Mouse (Mus musculus) forelimb bud, embryonic 11.5 days (tissue): ENCODE measurements around the gene Dner.

Source experiments
- DNase-seq: peaks from one replicate; pipeline ENCODE4 v3.0.0-alpha.2; 2012; ENCODE audit warnings: low read depth, low spot score

Dner gene

DNA sequence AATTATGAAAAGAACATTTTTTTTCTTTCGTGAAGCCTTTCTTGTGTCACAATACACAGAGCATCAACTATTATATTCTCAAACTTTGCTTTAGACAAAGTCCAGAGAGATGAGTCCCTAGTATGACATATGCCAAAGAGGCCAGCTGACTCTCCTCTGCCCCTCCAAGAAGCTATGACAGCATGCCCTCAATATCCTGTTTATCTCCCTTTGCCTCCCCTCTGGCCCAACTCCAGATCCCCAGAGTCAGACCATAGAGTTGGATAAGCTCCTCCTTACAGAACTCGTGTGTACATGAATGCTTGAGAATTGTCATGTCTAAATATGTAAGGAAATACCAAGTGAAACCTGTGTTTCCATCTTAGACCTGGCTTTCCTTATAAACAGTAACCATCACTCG is 170.5 kb downstream of the Dner start:
- no peak for DNase-seq

DNA sequence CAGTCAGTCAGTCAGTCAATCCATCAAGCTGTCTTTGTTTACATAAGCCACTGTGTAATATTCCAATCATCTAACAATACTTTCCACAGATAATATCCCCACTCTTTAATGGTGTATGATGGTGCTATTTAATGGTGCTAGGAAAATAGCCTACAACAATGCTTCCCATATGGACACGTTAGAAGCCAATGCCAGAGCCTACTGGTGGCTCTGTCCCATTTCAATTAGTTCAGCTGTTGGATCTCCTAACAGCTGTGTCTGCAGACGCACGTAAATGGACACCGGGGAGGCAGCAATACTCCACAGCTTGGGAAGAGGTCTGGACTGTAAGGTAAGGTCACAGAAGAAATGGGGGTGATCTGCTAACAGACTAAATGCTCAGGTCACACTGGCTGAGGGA is 171.6 kb downstream of the Dner start:
- no peak for DNase-seq

DNA sequence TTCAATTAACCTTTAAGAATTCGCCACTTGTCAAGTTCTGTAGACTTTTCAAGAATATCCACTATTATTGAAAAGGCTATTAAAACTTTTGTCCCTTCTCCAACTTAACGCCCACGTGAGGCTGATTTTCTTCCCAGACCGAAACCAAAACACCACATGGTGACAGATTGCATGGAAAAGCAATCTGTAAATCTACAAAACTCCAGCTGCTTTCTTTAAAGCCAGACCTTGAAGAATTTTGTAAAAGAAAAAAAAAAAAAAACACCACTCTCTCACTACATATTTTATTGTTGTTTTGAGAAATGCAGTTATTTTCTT is 173.1 kb downstream of the Dner start:
- DNase-seq: no peak

DNA sequence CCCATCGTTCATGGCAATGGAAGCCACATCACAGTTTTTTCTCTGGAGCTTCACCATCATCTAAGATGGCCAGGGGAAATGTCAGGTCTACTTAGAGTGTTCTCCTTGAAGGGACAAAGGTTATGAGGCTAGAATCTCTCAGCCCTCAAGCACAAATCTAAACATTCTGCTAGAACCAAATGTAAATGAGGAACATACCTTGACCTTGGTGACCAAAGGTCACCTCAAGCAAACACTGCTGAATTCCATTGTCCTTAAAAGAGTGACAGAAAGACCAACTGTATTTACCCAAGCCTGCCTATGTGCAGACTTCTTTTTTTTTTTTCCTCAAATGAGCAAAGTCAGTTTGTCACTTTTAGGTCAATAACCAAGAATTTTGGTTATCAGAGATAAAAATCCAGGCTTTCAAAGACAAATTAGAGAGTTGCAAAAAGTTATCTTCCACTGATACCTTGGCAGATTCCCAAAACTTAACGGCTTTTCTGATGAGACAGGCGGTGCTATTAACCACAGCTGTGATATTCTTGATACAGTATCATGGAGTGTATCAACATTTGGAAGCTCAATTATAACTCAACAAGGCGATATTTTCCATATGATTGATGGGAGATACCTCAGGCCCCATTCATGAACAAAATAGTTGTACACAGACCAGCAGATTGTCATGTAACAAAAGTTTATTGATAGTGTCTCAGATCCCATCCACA is 173.6 kb downstream of the Dner start:
- no peak for DNase-seq

DNA sequence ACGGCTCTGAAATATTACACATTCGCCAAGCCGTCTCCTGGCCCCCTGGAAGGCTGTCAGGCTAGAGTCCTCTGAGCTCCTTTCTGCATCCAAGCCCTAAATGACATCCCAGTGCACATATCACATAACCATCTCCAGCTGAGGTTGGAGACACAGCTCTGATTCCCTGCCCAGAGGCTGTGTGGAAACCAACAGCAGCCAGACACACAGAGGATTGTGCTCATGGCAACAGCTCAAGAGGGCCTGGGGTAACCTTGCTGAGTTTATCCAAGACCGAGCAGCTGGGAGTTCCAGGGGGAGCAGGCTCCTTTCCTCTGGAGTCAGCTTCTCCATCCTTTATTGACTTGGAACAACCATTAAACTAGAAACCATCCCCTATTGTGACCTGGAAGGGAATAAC is 177.7 kb downstream of the Dner start:
- no peak for DNase-seq

DNA sequence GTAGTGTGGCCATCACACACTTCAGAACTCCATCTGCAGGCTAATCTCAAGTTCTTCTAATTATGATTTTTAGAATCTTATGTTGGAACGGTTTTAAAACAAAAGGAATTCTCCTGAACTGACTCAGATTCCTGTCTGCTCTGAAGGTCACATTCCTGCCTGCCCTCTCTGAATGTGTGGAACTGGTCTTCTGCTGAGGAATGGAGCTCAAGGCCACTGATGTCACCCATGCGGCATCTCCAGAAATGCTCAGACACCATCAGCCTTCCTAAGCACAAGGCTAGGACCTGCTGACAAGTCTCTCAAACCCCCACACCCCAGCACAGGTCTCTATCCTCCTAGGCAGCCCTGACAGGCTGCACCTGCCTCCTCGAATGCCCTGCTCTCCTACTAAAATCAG is 182.8 kb downstream of the Dner start:
- DNase-seq: no peak

DNA sequence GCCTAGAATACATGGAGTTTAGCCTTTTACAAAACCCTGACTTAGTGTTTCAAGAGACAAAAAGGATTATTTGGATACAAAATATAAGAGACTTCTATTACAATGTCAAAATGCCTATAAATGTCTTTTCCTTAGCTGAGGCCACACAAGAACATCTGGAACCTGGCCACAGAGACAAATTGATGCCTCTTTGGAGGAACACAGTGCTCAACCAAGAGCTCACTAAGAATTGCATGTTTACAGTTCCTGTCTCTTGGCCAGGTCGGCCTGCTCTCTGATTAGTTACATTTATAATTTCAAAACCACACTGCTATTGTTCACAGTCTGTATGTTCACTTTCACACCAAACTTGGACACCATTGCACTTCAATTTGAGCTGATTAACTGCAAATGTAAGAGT is 187.5 kb downstream of the Dner start:
- DNase-seq: no peak

DNA sequence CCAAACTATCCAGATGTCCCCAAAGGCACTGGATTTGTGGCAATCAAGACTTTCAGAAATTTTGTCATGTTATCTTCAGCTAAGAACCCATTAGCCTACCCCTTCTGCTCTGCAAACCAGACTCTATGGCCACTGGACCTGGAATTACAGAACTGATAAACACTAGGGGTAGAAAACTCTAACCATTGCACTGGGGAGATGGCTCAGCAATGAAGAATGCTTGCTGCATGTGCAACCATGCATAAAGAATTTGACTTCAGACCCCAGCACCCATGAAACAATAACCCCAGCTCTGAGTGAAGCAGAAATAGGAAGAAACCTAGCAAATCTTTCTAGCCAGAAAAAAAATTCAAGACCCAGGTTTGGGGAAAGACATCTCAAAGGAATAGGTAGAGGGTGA is 188.5 kb downstream of the Dner start:
- no peak for DNase-seq

DNA sequence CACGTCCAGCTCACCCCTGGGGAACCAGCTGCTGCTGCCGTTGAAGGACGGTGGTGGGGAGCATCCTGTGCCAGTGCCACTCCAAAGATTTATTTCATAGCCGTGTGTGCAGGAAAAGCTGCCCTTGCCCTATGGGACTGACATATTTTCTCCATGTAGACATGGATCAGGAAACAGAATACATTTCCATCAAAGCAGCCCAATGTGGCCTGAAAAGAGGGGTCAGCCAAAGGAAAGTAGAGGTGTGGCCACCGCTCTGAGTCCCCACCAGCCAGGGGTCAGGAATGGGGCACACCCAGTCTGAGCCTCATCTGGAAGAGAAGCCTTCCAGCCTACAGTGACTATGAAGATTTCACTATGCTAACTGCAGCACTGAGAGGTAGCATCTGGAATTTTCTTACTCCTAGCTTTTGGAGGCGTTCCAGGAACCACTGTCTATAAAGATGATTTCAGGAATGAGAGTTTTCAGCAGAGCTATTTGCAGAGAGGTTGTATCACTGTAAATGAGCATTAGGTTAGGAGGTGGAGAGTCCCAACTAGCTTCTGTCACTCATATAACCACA is 189.0 kb downstream of the Dner start:
- DNase-seq: no peak

DNA sequence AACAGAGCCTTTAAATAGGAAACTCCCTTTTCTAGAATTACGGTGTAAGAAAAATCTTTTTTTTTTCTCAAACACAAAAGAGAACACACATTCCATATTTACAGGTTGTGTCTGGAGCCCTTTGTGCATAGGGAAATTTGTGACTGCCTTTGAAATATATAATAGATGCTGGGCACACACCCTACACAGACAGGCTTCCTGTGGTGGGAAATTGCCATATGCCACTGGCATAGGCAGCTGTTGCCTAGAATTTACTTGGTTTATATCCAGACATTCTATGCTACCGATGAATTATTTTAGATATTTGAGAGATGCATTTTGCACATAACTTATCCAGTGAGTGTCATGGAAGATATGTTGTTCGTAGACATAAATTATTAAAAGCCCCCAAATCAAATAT is 195.3 kb downstream of the Dner start:
- no peak for DNase-seq

DNA sequence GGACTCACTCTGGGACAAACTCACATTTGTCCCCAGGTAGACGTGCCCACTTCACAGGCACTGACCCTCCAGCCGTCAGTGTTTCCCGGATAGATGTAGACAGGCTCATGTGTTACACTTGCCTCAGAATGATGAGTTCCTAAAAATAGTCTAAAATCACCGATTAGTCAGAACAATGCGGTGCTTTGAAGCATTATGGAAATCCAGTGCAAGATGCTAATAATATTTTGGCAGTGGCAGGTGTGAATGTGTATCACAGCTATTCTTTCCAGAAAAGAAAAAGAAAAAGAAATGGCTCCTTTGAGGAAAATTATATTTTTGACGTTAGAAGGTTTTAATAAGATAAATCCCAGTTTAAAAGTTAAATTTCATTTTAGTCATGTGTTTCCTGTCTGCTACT is 204.3 kb downstream of the Dner start:
- DNase-seq: no peak

DNA sequence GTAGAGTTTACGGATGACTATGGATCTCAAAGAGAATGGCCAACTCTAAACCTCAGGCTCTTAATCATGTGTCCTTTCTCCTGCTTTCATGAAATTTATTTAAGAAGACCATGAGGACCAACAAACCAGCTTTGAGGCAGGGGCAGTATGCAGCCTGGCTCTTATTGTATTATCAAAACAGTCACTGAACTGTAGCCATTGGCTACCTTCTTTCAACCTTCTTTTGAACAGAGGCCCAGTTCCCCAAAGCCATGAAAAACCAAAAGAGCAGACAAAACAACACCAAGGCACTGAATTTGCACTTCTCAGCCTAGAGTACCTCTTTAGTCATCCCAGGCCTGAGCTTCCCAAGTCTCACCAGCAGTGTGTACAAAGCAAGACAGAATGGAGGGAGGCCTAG is 207.5 kb downstream of the Dner start:
- no peak for DNase-seq

DNA sequence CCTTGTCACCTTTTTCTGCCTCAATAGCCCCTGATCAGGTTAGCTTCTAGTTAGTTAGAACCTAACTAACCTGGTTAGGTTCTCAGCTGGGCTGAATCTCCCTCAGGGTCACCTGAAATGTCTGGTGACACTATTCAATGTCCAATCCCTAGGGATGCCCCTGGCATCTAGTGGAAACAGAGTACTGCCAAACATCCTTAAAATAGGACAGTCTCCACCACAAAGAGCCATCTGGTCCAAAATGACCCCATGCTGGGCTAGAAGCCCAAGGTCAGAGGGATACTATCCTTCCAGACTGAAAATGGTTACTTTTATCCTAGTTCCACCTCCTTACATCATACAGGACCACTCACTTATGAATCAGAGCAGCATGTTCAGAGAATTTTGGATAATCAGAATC is 211.0 kb downstream of the Dner start:
- DNase-seq: no peak

DNA sequence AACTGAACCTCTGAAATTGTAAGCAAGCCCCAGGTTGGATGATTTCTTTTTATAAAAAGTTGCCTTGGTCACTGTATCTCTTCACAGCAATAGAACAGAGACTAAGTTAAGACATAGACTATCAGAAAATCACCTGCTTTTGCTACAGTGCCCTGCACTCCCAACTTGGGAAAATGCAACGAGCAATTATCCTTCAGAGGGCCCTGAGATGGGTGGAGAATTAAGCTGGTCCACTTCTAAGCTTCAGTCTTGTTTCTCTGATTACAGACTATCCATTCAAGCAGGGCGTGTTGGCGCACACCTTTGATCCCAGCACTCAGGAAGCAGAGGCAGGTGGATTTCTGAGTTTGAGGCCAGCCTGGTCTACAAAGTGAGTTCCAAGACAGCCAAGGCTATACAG is 211.4 kb downstream of the Dner start:
- no peak for DNase-seq

DNA sequence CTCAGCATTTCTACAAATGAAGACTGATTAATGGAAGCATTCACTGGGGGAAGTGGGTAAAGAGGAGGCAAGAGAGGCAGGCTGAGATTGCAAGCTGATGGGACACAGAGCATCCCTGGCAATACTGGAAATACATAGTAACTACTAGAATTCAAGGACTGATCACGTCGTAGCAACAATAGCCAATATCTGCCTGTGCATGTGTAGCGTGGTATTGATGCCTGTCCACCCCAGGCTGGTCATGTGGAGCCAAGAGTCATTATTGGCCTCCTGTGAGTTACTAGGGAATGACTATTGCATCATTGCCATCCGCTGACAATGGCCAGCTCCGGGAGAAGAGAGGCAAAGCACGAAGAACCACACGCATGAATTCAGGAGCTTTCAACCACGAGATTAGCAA is 216.0 kb downstream of the Dner start:
- no peak for DNase-seq

DNA sequence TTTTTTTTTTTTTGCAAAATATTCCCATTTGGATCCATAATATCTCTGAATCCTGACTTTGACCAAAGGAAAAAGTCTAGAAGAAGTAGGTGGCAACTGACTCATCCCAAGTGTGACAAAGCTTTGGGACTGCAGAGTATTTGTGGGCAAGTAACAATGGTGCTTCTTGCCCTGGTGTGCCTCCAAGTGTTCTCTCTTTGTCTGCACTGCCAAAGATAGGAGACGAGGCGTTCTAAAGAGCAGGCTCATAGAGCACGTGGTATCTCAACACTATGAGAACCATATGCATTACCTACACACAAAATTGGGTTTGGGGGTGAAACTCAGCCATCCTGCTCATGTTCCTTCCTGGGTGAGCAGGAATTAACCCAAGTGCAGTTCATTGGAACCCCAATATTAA is 221.7 kb downstream of the Dner start:
- no peak for DNase-seq

DNA sequence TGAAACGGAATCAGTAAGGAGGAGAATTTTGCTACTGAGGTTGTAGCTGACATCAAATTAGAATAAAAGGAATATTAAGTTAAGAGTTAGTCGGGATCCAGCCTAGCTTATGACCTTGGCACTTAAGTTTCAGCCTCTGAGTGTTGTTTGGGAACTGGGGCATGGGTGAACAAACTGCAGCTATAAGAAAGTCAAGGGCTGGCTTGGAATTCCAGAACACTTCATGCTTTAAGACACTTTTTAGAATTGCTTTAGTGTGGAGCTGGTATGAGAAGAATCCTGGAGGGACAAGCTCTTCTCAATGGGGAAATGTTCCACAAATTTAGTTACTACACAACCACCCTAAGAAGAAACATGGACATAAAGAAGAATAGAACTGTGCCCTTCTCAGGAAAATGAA is 223.8 kb downstream of the Dner start:
- no peak for DNase-seq

DNA sequence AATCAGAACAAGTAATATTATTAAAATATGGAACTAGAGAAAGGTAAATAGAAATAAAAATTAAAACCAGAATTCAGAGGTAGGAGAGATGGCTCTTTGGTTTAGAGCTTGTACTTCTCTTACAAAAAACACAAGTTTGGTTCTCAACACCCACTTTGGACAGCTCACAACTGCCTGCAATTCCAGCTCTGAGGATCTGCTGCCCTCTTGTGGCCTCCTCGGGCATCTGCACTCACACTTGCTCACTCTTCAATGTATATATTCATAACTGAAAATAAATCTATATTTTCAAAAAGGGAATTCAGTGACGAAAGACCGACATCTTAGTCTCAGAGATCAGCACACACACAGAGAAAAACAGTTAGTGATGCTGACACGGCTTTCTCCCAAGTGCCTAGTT is 225.7 kb downstream of the Dner start:
- no peak for DNase-seq

DNA sequence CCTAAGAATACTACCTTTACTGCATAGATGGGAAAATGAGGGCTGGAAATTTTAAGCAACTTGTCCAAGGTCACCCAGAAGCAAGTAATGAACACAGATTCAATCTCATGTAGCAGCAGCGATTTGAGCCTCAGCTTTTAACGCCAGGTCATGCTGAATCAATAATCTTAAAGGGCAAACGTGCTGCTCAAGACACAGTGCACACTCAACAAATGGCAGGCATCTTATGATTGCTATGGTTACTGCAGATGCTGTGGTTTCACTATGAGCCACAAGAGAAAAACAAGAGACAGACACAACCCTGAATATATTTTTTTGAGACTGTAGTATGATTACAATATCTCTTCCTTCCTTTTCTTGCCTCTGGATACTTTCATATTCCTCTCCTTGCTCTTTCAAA is 228.4 kb downstream of the Dner start:
- no peak for DNase-seq

DNA sequence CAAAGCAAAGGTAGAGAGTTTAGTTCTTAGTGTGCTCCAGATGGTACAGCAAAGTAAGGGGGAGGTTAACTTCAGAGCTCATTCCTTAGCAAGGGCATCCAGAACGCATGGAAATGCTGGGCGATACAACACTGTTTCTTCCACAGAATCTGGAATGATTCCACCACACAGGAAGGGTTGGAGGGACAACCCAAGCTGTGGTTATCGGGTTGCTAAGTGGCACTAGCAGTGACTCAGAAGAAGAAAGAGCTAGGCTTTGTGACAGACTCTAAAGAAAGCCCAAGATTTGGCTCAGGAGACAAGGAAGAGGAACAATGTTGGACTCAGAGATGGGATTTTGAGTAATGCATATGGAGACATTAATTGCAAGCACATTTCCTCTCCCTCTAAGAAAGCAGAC is 231.3 kb downstream of the Dner start:
- DNase-seq: no peak

DNA sequence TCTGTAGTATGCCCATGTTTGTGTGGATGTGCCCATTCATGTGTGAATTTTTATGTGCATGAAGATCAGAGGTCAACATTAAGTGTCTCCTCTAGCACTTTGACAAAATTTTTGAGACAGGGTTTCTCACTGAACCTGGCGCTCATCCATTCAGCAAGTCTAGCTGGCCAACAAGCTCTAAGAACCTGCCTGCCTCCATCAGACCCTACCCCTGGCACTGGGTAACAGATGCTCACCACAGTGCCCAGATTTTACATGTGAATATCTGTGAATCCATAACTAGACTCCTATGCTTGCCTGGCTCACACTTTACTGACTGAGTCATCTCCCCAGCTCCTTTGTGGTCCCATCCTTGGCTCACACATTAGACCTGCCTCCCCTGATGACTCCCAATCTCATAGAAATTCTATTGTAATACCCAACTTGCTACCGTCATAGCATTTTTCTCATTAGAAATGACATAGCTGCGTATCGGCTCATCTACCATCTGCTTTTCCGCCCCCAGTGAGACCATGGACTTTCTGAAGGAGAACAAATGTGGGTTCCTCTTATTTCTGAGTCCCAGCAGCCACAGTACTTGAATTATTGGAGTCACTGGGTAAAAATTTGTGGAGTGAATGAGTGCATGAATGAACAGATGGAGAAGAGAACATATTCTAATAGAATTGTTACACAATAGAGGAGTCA is 231.9 kb downstream of the Dner start:
- no peak for DNase-seq

DNA sequence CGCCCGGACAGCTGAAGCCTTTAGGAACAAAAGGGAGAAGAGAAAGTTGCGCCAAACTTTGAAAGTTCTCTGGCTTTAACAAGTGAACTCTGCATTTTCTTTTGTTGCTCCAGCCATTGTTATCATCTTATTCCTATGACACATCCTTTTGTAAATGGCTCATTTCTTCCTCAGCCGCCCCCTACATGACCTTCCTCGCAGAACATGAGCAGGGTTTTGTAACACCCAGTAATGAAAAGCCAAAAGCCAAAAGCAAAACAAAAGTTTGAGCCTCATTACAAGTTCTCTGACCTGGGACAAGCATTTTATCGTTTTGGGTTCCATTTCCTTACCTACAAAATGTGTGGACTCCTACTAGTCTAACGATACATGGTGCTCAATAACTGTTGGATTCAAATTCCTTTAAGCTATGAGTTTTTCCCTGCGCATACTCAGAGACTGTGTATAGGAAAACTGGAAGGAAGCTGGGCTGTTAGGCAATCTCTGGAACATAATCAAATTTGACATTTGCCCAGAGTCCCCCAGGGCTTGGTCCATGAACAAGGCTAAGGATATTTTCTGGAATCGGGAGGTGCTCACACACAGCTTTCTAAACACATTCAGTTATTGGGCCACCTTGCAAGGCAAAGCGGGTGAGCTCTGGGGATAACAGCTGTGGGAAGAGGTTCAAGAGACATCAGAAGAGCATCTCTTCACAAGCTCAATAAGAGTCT is 246.3 kb downstream of the Dner start:
- DNase-seq: no peak

DNA sequence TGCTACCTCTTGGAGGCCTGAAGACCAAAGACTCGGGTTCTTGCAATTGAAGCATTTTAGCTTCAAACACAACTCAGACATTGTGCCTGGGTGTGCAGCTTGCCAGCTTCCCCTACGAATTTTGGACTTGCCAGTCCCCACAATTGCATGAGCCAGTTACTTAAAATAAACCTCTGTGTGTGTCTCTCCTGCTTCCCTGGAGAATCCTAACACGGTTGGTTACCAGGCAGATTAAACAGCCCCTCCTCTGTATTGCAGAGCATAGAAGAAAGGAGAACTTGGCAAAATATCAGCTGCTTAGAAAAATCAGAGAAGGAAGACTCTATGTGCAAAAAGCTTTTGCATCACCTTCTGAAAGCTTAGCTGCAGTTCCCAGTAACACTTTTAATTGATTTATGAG is 252.4 kb downstream of the Dner start:
- DNase-seq: no peak
